Mouse (Mus musculus) mouse embryonic stem cell (cell line): ENCODE measurements around the gene Krt26.

Source experiments
- in situ Hi-C, 2 experiments: fragments of 300-500 bp; cut with MboI; formaldehyde crosslinking; loops; 1 replicate in 1 of 2; 3 replicates in 1 of 2; pipeline ENCODE4 v1.14.3; 2019 to 2020; ENCODE audit warnings: low sequenced_read_pairs in 2 of 2, low pct_unique_long_range_greater_than_20kb in 1 of 2, mixed read lengths in 1 of 2; ENCODE audit not compliant: unreplicated experiment in 1 of 2

Gene Krt26

GRCm38 (mm10) chr11:99307579-99307978, 30.2 kb downstream of the Krt26 start:
- in situ Hi-C loops, result no loop called here

GRCm38 (mm10) chr11:99295039-99295438, 42.7 kb downstream of the Krt26 start:
- in situ Hi-C loops, result loop anchor here in 1 of 2 experiments (10.0 kb wide), 1 partner anchor 120 kb away; no protein-coding TSS in a partner anchor

GRCm38 (mm10) chr11:99292846-99293245, 44.9 kb downstream of the Krt26 start:
- in situ Hi-C loops, result loop anchor here in 1 of 2 experiments (10.0 kb wide), 1 partner anchor 118 kb away; no protein-coding TSS in a partner anchor

GRCm38 (mm10) chr11:99284833-99285312, 52.9 kb downstream of the Krt26 start, which contains the start of gene Krt24:
TSS of gene Krt24 (minus strand) at chr11:99285262.
- in situ Hi-C loops, result no loop called here

- in situ Hi-C loops, result no loop called here
Observed at GRCm38 (mm10) chr11:99284011-99284410, 53.8 kb downstream of the Krt26 start.

- in situ Hi-C loops, result no loop called here
Observed at GRCm38 (mm10) chr11:99283334-99283733, 54.4 kb downstream of the Krt26 start.

GRCm38 (mm10) chr11:99281116-99281515, 56.6 kb downstream of the Krt26 start:
- in situ Hi-C loops, result no loop called here

- in situ Hi-C loops, result no loop called here
Observed at GRCm38 (mm10) chr11:99279986-99280385, 57.8 kb downstream of the Krt26 start.
